Mouse (Mus musculus) liver, embryonic 16.5 days (tissue): ENCODE results near the gene Fbl. TPM values are rescaled to one million over a fixed set of nuclear protein-coding genes. Genes with fewer than 3 reads are reported as not detected.
A peak's percentile ranks its signal among the peaks of the same experiment; 100 is the strongest.
"Not testable (repeated sequence)": the region's sequence is repeated elsewhere in the genome, so short reads cannot be mapped to it uniquely, and the experiment has no call there.

Source experiments
- ATAC-seq: fragments of 200-750 bp; cut with Nextera tagmentation; 2 replicates; pipeline ENCODE4 v1.8.0; 2017; ENCODE audit warnings: low read depth, mild to moderate bottlenecking, moderate number of reproducible peaks, moderate library complexity
- H3K27ac ChIP-seq: fragments of 300-500 bp; sonication (generic); 2 replicates; pipeline ENCODE4 v1.5.1; 2014; ENCODE audit warnings: mild to moderate bottlenecking, low read length
- H3K27me3 ChIP-seq: fragments of 300-500 bp; sonication (generic); 2 replicates; pipeline ENCODE4 v1.6.1; 2014; ENCODE audit warnings: low read depth, low read length, mixed read lengths; ENCODE audit not compliant: control insufficient read depth, insufficient read depth
- H3K36me3 ChIP-seq: fragments of 300-500 bp; sonication (generic); 2 replicates; pipeline ENCODE4 v1.6.1; 2014; ENCODE audit warnings: mild to moderate bottlenecking; ENCODE audit not compliant: control insufficient read depth, insufficient read depth
- H3K4me1 ChIP-seq: fragments of 300-500 bp; sonication (generic); 2 replicates; pipeline ENCODE4 v1.6.1; 2014; ENCODE audit warnings: low read depth, low read length, mixed read lengths; ENCODE audit not compliant: control insufficient read depth
- H3K4me2 ChIP-seq: fragments of 300-500 bp; sonication (generic); 2 replicates; pipeline ENCODE4 v1.6.1; 2014; ENCODE audit warnings: low read depth, low read length, mixed read lengths
- H3K4me3 ChIP-seq: fragments of 300-500 bp; sonication (generic); 2 replicates; pipeline ENCODE4 v1.5.1; 2014; ENCODE audit warnings: low read depth, mild to moderate bottlenecking, low read length
- H3K9ac ChIP-seq: fragments of 300-500 bp; sonication (generic); 2 replicates; pipeline ENCODE4 v1.6.1; 2014; ENCODE audit warnings: low read depth, low read length
- H3K9me3 ChIP-seq: fragments of 300-500 bp; sonication (generic); replicated peaks from 2 replicates; pipeline ENCODE4 v1.6.1; 2016; ENCODE audit warnings: low read length; ENCODE audit not compliant: control insufficient read depth
- WGBS: fragments of 180-500 bp; shearing (Covaris S2); extraction: QIAGEN DNeasy Blood & Tissue Kit; methylation state at CpG from one replicate; pipeline ENCODE4 v1.1.7; 2014; ENCODE audit not compliant: insufficient replicate concordance; 5-methylcytosine and 5-hydroxymethylcytosine counted together
- polyA plus RNA-seq: library from polyadenylated mRNA; unstranded; fragments of >200 nt; fragmentation: Nextera tagmentation; extraction: Ambion mirVana; gene quantifications from 2 replicates; pipeline ENCODE4 v1.2.1, GENCODE M21; 2015

The Fbl gene
- polyA plus RNA-seq, 1 experiment from 2014 or later, result 39.7 TPM

- no peak overlapping the region for H3K27ac ChIP-seq
- no peak for ATAC-seq
- no peaks in the 10 kb centered on the region for H3K4me1 ChIP-seq
- no peaks in the 10 kb centered on the region for H3K9me3 ChIP-seq
- H3K27me3 ChIP-seq, result no peaks in the 10 kb centered on the region
- no peaks in the 10 kb centered on the region for H3K36me3 ChIP-seq
- H3K9ac ChIP-seq, result no peak overlapping the region; the same call in 1 of the 2 replicates
- peak overlapping the region; percentile 51 for H3K4me2 ChIP-seq
- WGBS, result 21% methylated on average over 12 of the region's 12 CpGs
- 0 out of 2 replicates have a peak overlapping the region, but pooled peaks have one; percentile 32 for H3K4me3 ChIP-seq
Measured at GRCm38 (mm10) chr7:28208396-28208987, 39.0 kb downstream of the Fbl start.

- Histone ChIP-seq H3K36me3 (no peaks in the 10 kb centered on the region), H3K9ac (no peak overlapping the region; the same call in 1 of the 2 replicates), H3K27me3 (no peaks in the 10 kb centered on the region), H3K4me1 (no peaks in the 10 kb centered on the region), H3K27ac (no peak overlapping the region), H3K4me2 (peak overlapping the region; percentile 51), H3K4me3 (0 out of 2 replicates have a peak overlapping the region, but pooled peaks have one; percentile 32), H3K9me3 (no peaks in the 10 kb centered on the region)
- ATAC-seq, result peak; percentile 37; the same call in 1 of the 2 replicates
- WGBS, result 43% methylated on average over 19 of the region's 19 CpGs
Measured at GRCm38 (mm10) chr7:28208988-28209508, 39.5 kb downstream of the Fbl start.

- no peak overlapping the region for H3K4me3 ChIP-seq
- no peaks in the 10 kb centered on the region for H3K27me3 ChIP-seq
- no peak for ATAC-seq
- 32% methylated on average over 5 of the region's 5 CpGs for WGBS
- no peaks in the 10 kb centered on the region for H3K9me3 ChIP-seq
- H3K36me3 ChIP-seq, result no peaks in the 10 kb centered on the region
- no peak overlapping the region for H3K27ac ChIP-seq
- no peak overlapping the region for H3K4me2 ChIP-seq
- no peaks in the 10 kb centered on the region for H3K4me1 ChIP-seq
- no peak overlapping the region for H3K9ac ChIP-seq
Measured at GRCm38 (mm10) chr7:28210731-28211130, 41.2 kb downstream of the Fbl start.

- ATAC-seq, result no peak
- Histone ChIP-seq H3K9me3 (no peaks in the 10 kb centered on the region), H3K9ac (no peak overlapping the region), H3K27ac (no peak overlapping the region), H3K27me3 (no peaks in the 10 kb centered on the region), H3K4me3 (no peak overlapping the region), H3K4me2 (no peak overlapping the region), H3K4me1 (no peaks in the 10 kb centered on the region), H3K36me3 (no peaks in the 10 kb centered on the region)
- WGBS, result 27% methylated on average over 10 of the region's 10 CpGs
Measured at GRCm38 (mm10) chr7:28214142-28214541, 44.6 kb downstream of the Fbl start.

GRCm38 (mm10) chr7:28215950-28216349 is 46.4 kb downstream of the Fbl start:
- not testable (repeated sequence) for H3K27ac ChIP-seq, H3K4me3 ChIP-seq, H3K9me3 ChIP-seq, H3K4me1 ChIP-seq, ATAC-seq, H3K9ac ChIP-seq, H3K36me3 ChIP-seq, H3K4me2 ChIP-seq, H3K27me3 ChIP-seq
- 55% methylated on average over 2 of the region's 2 CpGs for whole genome bisulfite sequencing

- not testable (repeated sequence) for ATAC-seq, H3K36me3 ChIP-seq, H3K9ac ChIP-seq, H3K4me3 ChIP-seq, H3K4me1 ChIP-seq, H3K27me3 ChIP-seq, H3K9me3 ChIP-seq, H3K27ac ChIP-seq, H3K4me2 ChIP-seq
- 83% methylated on average over 10 of the region's 13 CpGs for WGBS
Measured at GRCm38 (mm10) chr7:28217811-28218210, 48.3 kb downstream of the Fbl start.

GRCm38 (mm10) chr7:28218951-28219740 is 49.6 kb downstream of the Fbl start:
- H3K9me3 ChIP-seq, H3K4me3 ChIP-seq, ATAC-seq, H3K36me3 ChIP-seq, H3K27ac ChIP-seq, H3K4me2 ChIP-seq, H3K27me3 ChIP-seq, H3K4me1 ChIP-seq, H3K9ac ChIP-seq: not testable (repeated sequence)
- WGBS, result 74% methylated on average over 20 of the region's 20 CpGs

- not testable (repeated sequence) for ATAC-seq, H3K9me3 ChIP-seq, H3K27me3 ChIP-seq, H3K4me3 ChIP-seq, H3K27ac ChIP-seq, H3K9ac ChIP-seq, H3K4me2 ChIP-seq, H3K4me1 ChIP-seq, H3K36me3 ChIP-seq
- WGBS, result 71% methylated on average over 4 of the region's 4 CpGs
Measured at GRCm38 (mm10) chr7:28226836-28227235, 57.3 kb downstream of the Fbl start.

- H3K4me1 ChIP-seq, H3K4me3 ChIP-seq, H3K36me3 ChIP-seq, ATAC-seq, H3K27ac ChIP-seq, H3K27me3 ChIP-seq, H3K9ac ChIP-seq, H3K4me2 ChIP-seq, H3K9me3 ChIP-seq: not testable (repeated sequence)
- 67% methylated on average over 4 of the region's 4 CpGs for WGBS
Measured at GRCm38 (mm10) chr7:28227421-28227820, 57.9 kb downstream of the Fbl start.
